Mouse (Mus musculus) ES-E14 (cell line): Measurements from ENCODE around the gene Syt2.

ENCODE experiments used
- CHD2 ChIP-seq: IDR thresholded peaks from 2 replicates; pipeline ENCODE4 v1.6.1; 2014; ENCODE audit warnings: mild to moderate bottlenecking, low read depth, low read length, inconsistent platforms
- HCFC1 ChIP-seq: IDR thresholded peaks from 2 replicates; pipeline ENCODE4 v1.6.1; 2012; ENCODE audit warnings: low read length, inconsistent platforms, borderline replicate concordance; ENCODE audit not compliant: insufficient read depth
- MAFK ChIP-seq: IDR thresholded peaks from 2 replicates; pipeline ENCODE4 v1.6.1; 2014; ENCODE audit warnings: mild to moderate bottlenecking, low read depth, low read length, inconsistent platforms; ENCODE audit not compliant: insufficient read depth
- ZC3H11A ChIP-seq: IDR thresholded peaks from 2 replicates; pipeline ENCODE4 v1.6.1; 2012; ENCODE audit warnings: low read depth, mild to moderate bottlenecking, inconsistent platforms, low read length, borderline replicate concordance
- ZNF384 ChIP-seq: IDR thresholded peaks from 2 replicates; pipeline ENCODE4 v1.6.1; 2012; ENCODE audit warnings: low read depth, low read length, inconsistent platforms

DNA sequence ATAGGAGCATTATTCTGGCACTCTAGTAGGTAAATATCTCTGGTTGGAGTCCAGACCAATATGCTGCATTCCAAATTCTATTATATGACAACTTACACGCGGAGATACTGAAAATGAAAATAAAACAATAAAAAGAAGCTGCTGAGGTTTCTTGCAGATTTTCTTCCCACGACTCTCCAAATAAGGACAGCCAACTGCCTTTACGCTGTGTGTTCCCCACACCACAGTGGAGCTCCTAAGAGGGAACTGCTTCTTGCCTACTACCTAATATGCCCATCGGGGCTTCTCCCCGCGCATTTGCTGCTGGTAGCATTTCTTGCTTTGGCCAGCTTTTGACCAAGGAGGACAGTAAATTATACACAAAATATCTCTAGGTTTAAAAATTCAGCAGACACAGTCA, 155.3 kb downstream of the Syt2 start:
- TF ChIP-seq HCFC1 (no peak), ZC3H11A (no peak), ZNF384 (no peak), CHD2 (no peak), MAFK (no peak)
